In genomic region chr2:151542323-151543062, GRCm38 (mm10) we compare ENCODE assay signal across 8 mouse cellular contexts. TPM values are rescaled to one million over a fixed set of nuclear protein-coding genes. Genes with fewer than 3 reads are reported as not detected.
DNase-seq lines count a peak whose midpoint lies in the region; ATAC-seq lines count a peak whose summit lies in the region.

Fkbp1a (plus strand) TSS chr2:151542483.

- intact Hi-C loops in gastrocnemius, postnatal 14 days (cut with DNase I; ENCODE audit: low total_unique reads) = no loop called here
- intact Hi-C loops in left cerebral cortex, postnatal 10 days (cut with DNase I) = no loop called here

- DNase-seq in ZHBTc4 (ENCODE audit: low read depth, low spot score) = peak; percentile 98
- DNase-seq in cerebellum, postnatal 4 days (ENCODE audit: low spot score in 2 of 2) = peak; percentile 91 to 97
- peak; percentile 99 for DNase-seq in gastrocnemius, postnatal 14 days
- DNase-seq in left cerebral cortex, postnatal 10 days (ENCODE audit: extremely low spot score in 1 of 2, low spot score in 2 of 2) = peak; percentile 95 to 99
- peak; percentile 98 for DNase-seq in right cerebral cortex, postnatal 25 days
- peak; percentile 97 to 98 for DNase-seq in urinary bladder, postnatal 4 days (ENCODE audit: low spot score in 2 of 2)

- peak; percentile 87 for ATAC-seq in inflammation-experienced regulatory T-cells, adult 6 months
- ATAC-seq in megakaryocyte-erythroid progenitor cell, adult 5-6 weeks (replicated peaks; ENCODE audit: low FRiP score, low TSS enrichment, poor library complexity, severe bottlenecking) = peak; percentile 88

RNA-seq across cellular contexts. Expression of gene Fkbp1a, which starts in this region (rescaled TPM):
- total RNA-seq in gastrocnemius, postnatal 14 days (2021) = 100 to 1,000 TPM; 190 to 225 TPM
- polyA plus RNA-seq in inflammation-experienced regulatory T-cells, adult 6 months (2017; shearing (Covaris generic)) = 100 to 1,000 TPM; 214 to 399 (median 264) TPM
- 100 to 1,000 TPM; 558 to 568 TPM for total RNA-seq in left cerebral cortex, postnatal 10 days (2021)
- 5.5 and 17.9 TPM in 2 replicates for total RNA-seq in megakaryocyte-erythroid progenitor cell, adult 5-6 weeks (2014; fragmentation: Nextera tagmentation)
- total RNA-seq in megakaryocyte-erythroid progenitor cell, adult 5-6 weeks (2017) = 5.7 and 6.8 TPM in 2 replicates

Comparison
In these comparisons a context has a peak if more than half of its experiments do, and no peak if none do; other contexts are left out.
1. Peak in every context shown above with its lines: DNase-seq and ATAC-seq.
2. RNA of gene Fkbp1a (total RNA-seq): 558 to 568 TPM in left cerebral cortex, postnatal 10 days and 190 to 225 TPM in gastrocnemius, postnatal 14 days; 5.5 to 17.9 TPM in megakaryocyte-erythroid progenitor cell, adult 5-6 weeks; every median in the first group is over 10 times any median in the second.